Mouse (Mus musculus) liver, embryonic 11.5 days (tissue): ENCODE measurements around the gene Kcnip1. TPM values are rescaled to one million over a fixed set of nuclear protein-coding genes. Genes with fewer than 3 reads are reported as not detected.
A peak's percentile ranks its signal among the peaks of the same experiment; 100 is the strongest.

Experiments
- ATAC-seq: fragments of 200-750 bp; cut with Nextera tagmentation; replicated peaks from 2 replicates; pipeline ENCODE4 v1.8.0; 2017; ENCODE audit warnings: moderate number of reproducible peaks, mild to moderate bottlenecking, moderate TSS enrichment, moderate library complexity; ENCODE audit not compliant: low FRiP score
- DNase-seq: peaks from one replicate; pipeline ENCODE4 v3.0.0-alpha.2; 2017; ENCODE audit warnings: low spot score
- H3K27ac ChIP-seq: fragments of 300-500 bp; sonication (generic); 2 replicates; pipeline ENCODE4 v1.5.1; 2014; ENCODE audit warnings: mild to moderate bottlenecking, low read depth, low read length, control low read depth
- H3K27me3 ChIP-seq: fragments of 300-500 bp; sonication (generic); replicated peaks from 2 replicates; pipeline ENCODE4 v1.6.1; 2014; ENCODE audit warnings: low read length, mixed read lengths; ENCODE audit not compliant: control insufficient read depth, insufficient read depth
- H3K36me3 ChIP-seq: fragments of 300-500 bp; sonication (generic); 2 replicates; pipeline ENCODE4 v1.6.1; 2014; ENCODE audit warnings: mild to moderate bottlenecking, low read length, moderate library complexity, mixed read lengths; ENCODE audit not compliant: control insufficient read depth, insufficient read depth
- H3K4me1 ChIP-seq: fragments of 300-500 bp; sonication (generic); replicated peaks from 2 replicates; pipeline ENCODE4 v1.6.1; 2014; ENCODE audit warnings: low read length, mixed read lengths; ENCODE audit not compliant: control insufficient read depth, insufficient read depth
- H3K4me2 ChIP-seq: fragments of 300-500 bp; sonication (generic); 2 replicates; pipeline ENCODE4 v1.6.1; 2014; ENCODE audit warnings: mild to moderate bottlenecking, control low read depth, moderate library complexity
- H3K4me3 ChIP-seq: fragments of 300-500 bp; sonication (generic); 2 replicates; pipeline ENCODE4 v1.5.1; 2014; ENCODE audit warnings: low read depth, low read length, control low read depth
- H3K9ac ChIP-seq: fragments of 300-500 bp; sonication (generic); 2 replicates; pipeline ENCODE4 v1.6.1; 2014; ENCODE audit warnings: low read depth, low read length, control low read depth
- H3K9me3 ChIP-seq: fragments of 300-500 bp; sonication (generic); 2 replicates; pipeline ENCODE4 v1.6.1; 2016; ENCODE audit warnings: low read length, inconsistent platforms, mixed read lengths; ENCODE audit not compliant: control insufficient read depth
- WGBS: fragments of 180-500 bp; shearing (Covaris S2); extraction: QIAGEN DNeasy Blood & Tissue Kit; methylation state at CpG from one replicate; pipeline ENCODE4 v1.1.7; 2014; 5-methylcytosine and 5-hydroxymethylcytosine counted together
- polyA plus RNA-seq: library from polyadenylated mRNA; unstranded; fragments of >200 nt; fragmentation: Nextera tagmentation; extraction: Ambion mirVana; gene quantifications from 2 replicates; pipeline ENCODE4 v1.2.1, GENCODE M21; 2014

The Kcnip1 gene
- polyA plus RNA-seq, 1 experiment from 2014 or later, result 1.2 TPM

GRCm38 (mm10) chr11:33751503-33751902 is 241.4 kb downstream of the Kcnip1 start:
- Histone ChIP-seq H3K4me2 (no peak overlapping the region), H3K4me3 (no peak overlapping the region), H3K27ac (no peak overlapping the region), H3K36me3 (no peaks in the 10 kb centered on the region), H3K4me1 (no peaks in the 10 kb centered on the region), H3K9ac (no peak overlapping the region), H3K9me3 (no peaks in the 10 kb centered on the region), H3K27me3 (no peaks in the 10 kb centered on the region)
- 86% methylated on average over 6 of the region's 6 CpGs for WGBS
- DNase-seq (no peak), ATAC-seq (no peak)

DNA sequence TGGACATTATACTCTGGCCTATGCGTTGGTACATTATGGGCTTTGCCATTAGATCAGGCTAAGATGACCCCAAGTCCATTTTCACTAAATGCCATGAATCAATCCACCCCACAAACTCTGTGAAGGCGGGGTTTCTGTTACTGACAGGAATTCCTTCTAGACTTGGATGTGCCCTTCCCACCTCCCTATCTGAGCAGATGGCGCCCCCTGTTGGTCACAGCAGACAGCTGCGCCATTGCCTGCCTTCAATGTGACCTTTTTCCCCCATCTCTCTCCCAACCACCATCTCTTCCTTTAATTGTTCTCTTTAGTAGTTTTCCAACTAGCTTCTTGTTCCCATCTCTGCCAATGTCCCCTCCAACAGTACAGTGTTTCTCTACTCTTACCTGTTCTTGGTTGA is 243.0 kb downstream of the Kcnip1 start:
- H3K4me2 ChIP-seq, result no peak overlapping the region
- DNase-seq, result no peak
- no peak overlapping the region for H3K4me3 ChIP-seq
- no peaks in the 10 kb centered on the region for H3K36me3 ChIP-seq
- no peak overlapping the region for H3K9ac ChIP-seq
- H3K4me1 ChIP-seq, result no peaks in the 10 kb centered on the region
- H3K27ac ChIP-seq, result no peak overlapping the region
- no peak for ATAC-seq
- WGBS, result 73% methylated on average over 4 of the region's 4 CpGs
- H3K9me3 ChIP-seq, result no peaks in the 10 kb centered on the region
- no peaks in the 10 kb centered on the region for H3K27me3 ChIP-seq

DNA sequence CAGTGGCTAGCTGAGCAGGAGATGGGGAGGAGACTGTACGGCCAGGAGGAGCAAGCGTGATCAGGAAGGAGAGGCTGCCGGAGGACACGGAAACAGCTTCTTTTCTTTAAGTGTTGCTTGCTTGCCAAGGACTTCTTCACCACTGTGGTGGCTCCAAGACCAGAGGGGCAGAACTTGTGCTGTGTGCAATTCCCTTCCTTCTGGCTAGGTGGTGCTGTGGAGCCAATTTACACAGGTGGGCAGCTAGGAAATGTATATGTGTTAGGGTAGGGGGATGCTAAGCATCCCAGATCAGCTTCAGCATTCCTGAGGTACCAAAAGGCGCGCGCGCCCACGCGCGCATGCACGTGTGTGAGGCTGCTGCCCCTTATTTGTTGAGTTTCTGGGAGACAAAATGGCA is 243.5 kb downstream of the Kcnip1 start:
- Histone ChIP-seq H3K27me3 (no peaks in the 10 kb centered on the region), H3K4me3 (no peak overlapping the region), H3K27ac (no peak overlapping the region), H3K9me3 (no peaks in the 10 kb centered on the region), H3K9ac (no peak overlapping the region), H3K36me3 (no peaks in the 10 kb centered on the region), H3K4me2 (no peak overlapping the region), H3K4me1 (no peaks in the 10 kb centered on the region)
- no peak for ATAC-seq
- 84% methylated on average over 12 of the region's 12 CpGs for WGBS
- DNase-seq, result no peak

- no peak overlapping the region for H3K9ac ChIP-seq
These were observed 244.2 kb downstream of the Kcnip1 start for GRCm38 (mm10) chr11:33748754-33749153.

DNA sequence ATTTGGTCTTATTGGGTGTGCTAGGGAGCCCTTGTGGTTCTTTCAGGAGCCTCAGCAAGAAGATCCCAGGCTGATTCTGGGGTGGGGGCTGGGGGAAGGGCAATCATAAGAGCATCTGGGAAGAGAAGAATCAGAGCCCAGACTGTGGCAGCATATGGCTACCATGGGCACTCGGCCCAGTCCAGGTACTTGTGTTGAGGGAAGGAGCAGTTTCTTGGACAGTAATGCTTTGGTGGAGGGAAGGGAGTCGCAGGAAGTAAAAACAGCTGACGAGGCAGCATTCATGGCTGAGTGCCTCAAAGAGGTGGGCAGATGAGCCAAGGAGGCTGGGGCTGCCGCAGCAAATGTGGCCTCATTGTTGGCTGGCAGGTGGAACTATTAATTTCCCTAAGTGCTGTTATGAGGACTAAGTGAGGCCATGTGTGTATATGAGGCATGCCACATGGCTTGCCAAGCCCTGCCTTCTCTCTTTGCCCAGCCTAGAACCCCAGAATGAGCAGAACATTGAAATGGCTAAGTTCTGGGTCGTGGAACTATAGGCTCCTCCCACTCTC is 245.5 kb downstream of the Kcnip1 start:
- Histone ChIP-seq H3K4me2 (no peak overlapping the region), H3K27ac (no peak overlapping the region), H3K4me3 (no peak overlapping the region), H3K9me3 (no peaks in the 10 kb centered on the region), H3K4me1 (no peaks in the 10 kb centered on the region), H3K27me3 (no peaks in the 10 kb centered on the region), H3K9ac (no peak overlapping the region), H3K36me3 (no peaks in the 10 kb centered on the region)
- ATAC-seq, result no peak
- DNase-seq, result no peak
- 74% methylated on average over 5 of the region's 5 CpGs for WGBS

More at GRCm38 (mm10) chr11:33748754-33749153, 244.2 kb downstream of the Kcnip1 start:
- no peak overlapping the region for H3K4me2 ChIP-seq
- DNase-seq (no peak), ATAC-seq (no peak)
- WGBS, result 79% methylated on average over 5 of the region's 5 CpGs
- H3K4me1 ChIP-seq, result no peaks in the 10 kb centered on the region
- no peak overlapping the region for H3K4me3 ChIP-seq
- H3K36me3 ChIP-seq, result no peaks in the 10 kb centered on the region
- H3K27ac ChIP-seq, result no peak overlapping the region
- no peaks in the 10 kb centered on the region for H3K27me3 ChIP-seq
- H3K9me3 ChIP-seq, result no peaks in the 10 kb centered on the region

- ATAC-seq (no peak), DNase-seq (no peak)
- Histone ChIP-seq H3K4me1 (no peaks in the 10 kb centered on the region), H3K27ac (no peak overlapping the region), H3K4me2 (no peak overlapping the region), H3K27me3 (no peaks in the 10 kb centered on the region), H3K9ac (no peak overlapping the region), H3K36me3 (no peaks in the 10 kb centered on the region), H3K4me3 (no peak overlapping the region), H3K9me3 (no peaks in the 10 kb centered on the region)
- WGBS, result 81% methylated on average over 3 of the region's 3 CpGs
These were observed 246.6 kb downstream of the Kcnip1 start for GRCm38 (mm10) chr11:33746402-33746801.

DNA sequence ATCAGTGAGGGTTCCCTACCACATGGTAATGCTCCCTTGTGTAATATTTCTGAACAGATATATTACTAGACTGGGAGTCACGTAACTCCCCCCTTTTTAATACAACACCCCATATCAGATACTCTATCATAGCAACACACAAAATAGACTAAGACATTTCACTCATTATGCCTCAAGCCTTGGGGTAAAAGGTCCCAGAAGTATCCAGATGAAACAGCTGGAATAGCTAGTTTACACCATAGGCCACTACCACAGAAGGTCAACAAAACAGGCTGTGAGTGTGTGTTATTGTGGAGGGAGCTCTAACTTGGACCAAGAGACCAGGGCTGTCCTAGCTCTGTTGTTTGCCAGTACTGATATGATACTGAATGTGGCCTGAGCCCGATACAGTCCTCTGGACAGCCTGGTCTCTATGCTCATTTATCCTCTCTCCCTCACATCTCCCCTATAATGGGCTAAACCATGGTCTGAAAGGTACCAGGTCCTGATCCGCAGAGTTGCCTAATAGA is 247.1 kb downstream of the Kcnip1 start:
- Histone ChIP-seq H3K27me3 (no peaks in the 10 kb centered on the region), H3K9me3 (no peaks in the 10 kb centered on the region), H3K36me3 (no peaks in the 10 kb centered on the region), H3K4me3 (no peak overlapping the region), H3K4me1 (no peaks in the 10 kb centered on the region), H3K27ac (no peak overlapping the region), H3K4me2 (no peak overlapping the region), H3K9ac (no peak overlapping the region)
- WGBS, result 74% methylated on average over 3 of the region's 3 CpGs
- no peak for ATAC-seq
- no peak for DNase-seq

GRCm38 (mm10) chr11:33744429-33744828 is 248.5 kb downstream of the Kcnip1 start:
- no peaks in the 10 kb centered on the region for H3K27me3 ChIP-seq
- H3K9me3 ChIP-seq, result no peaks in the 10 kb centered on the region
- H3K36me3 ChIP-seq, result no peaks in the 10 kb centered on the region
- no peaks in the 10 kb centered on the region for H3K4me1 ChIP-seq
- 50% methylated on average over 7 of the region's 7 CpGs for WGBS
- H3K9ac ChIP-seq, result no peak overlapping the region
- no peak overlapping the region for H3K27ac ChIP-seq
- no peak for DNase-seq
- 0 out of 2 replicates have a peak, but pooled peaks have one; percentile 12 for ATAC-seq
- H3K4me2 ChIP-seq, result no peak overlapping the region
- no peak overlapping the region for H3K4me3 ChIP-seq

- H3K27me3 ChIP-seq, result no peaks in the 10 kb centered on the region
- H3K9ac ChIP-seq, result no peak overlapping the region
- no peaks in the 10 kb centered on the region for H3K4me1 ChIP-seq
- ATAC-seq (no peak), DNase-seq (no peak)
- H3K4me2 ChIP-seq, result no peak overlapping the region
- no peaks in the 10 kb centered on the region for H3K36me3 ChIP-seq
- WGBS, result 78% methylated on average over 3 of the region's 3 CpGs
- H3K9me3 ChIP-seq, result no peaks in the 10 kb centered on the region
- no peak overlapping the region for H3K4me3 ChIP-seq
- H3K27ac ChIP-seq, result no peak overlapping the region
These were observed 252.8 kb downstream of the Kcnip1 start for GRCm38 (mm10) chr11:33740187-33740586.
